11 mouse cellular contexts compared by ENCODE assay signal in the genomic region with DNA sequence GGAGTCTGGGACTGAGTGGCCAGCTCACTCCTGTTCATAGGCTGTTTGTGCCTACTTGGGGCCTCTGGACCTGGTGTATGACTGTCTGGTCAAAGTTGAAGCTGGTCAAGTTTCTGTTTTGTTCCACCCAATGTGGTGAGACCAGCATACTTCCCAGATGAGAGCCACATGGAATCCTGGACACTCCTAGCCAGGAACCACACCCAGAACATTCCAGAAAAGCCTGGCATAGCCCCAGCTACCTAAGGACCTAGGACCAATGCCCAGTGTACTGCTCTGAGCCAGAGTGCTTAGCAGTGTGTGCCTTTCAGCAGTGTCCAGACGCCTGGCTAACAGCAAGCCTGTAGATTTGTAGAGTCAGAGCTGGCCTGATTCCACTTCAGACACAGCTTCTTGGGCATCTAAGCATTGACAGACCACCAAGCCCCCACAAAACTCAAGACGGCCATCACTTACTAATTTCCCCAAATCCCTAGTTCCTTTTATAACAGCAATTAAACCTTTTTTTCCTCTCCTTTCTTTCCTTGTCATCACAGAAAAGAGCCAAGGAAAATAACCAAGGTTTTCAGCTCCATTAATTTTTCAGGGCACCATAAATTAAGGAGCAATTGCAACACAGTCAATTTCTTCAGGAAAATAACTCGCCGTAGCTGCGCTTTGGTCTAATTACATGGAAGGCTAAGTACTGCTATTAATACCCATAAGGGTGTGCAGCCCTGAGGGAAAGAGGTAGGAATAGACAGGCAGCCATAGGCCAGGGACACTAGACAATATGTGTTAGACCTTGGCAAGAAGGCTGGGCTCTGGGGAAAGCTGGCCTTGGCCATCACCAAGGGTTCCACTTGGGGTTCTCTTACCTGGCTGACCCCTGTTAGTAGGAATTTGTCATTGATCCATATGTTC.
A peak's percentile ranks its signal among the peaks of the same experiment; 100 is the strongest.
DNase-seq lines count a peak whose midpoint lies in the region; ATAC-seq and TF ChIP-seq lines count a peak whose summit lies in the region.
"Had no signal": no experiment of that assay in that cellular context is flagged by ENCODE, and none has a peak within 500 bp of the region (broad histone marks: within the 10 kb centered on the region; RNA-seq: fewer than 3 reads in every experiment).

No protein-coding gene starts in this region.

- H3K4me1 ChIP-seq in kidney, embryonic 15.5 days: peaks cover 14% of the 10 kb centered on the region
- peaks cover 24% of the 10 kb centered on the region for H3K4me1 ChIP-seq in olfactory bulb, adult 2 months (ENCODE audit: control insufficient read depth, insufficient read depth, low read length)
- H3K4me1 ChIP-seq: embryonic facial prominence, embryonic 13.5 days; liver, embryonic 15.5 days had no signal

- TF ChIP-seq CTCF in olfactory bulb, adult 2 months (IDR thresholded peaks at IDR 0.05; ENCODE audit: insufficient read depth, low read depth, low read length): no peak

- no peak overlapping the region for H3K9ac ChIP-seq in kidney, embryonic 15.5 days
- H3K9ac ChIP-seq: embryonic facial prominence, embryonic 13.5 days; liver, embryonic 15.5 days had no signal

- DNase-seq in ovary, postnatal 14 days (ENCODE audit: low spot score): peak; percentile 13
- no peak for DNase-seq in ovary, postnatal 10 days (ENCODE audit: low spot score)
- peak; percentile 32 to 55 for DNase-seq in gastrocnemius, postnatal 4 days (ENCODE audit: low spot score in 2 of 2)
- DNase-seq in layer of hippocampus, adult 18-20 months (ENCODE audit: low spot score in 2 of 2): no peak
- DNase-seq in natural killer cell, adult 2 months (ENCODE audit: low spot score in 2 of 2): no peak
- DNase-seq in frontal cortex, postnatal 25 days (ENCODE audit: low spot score in 2 of 2): no peak
- DNase-seq: right cerebral cortex, adult 18-20 months had no signal

- TF ChIP-seq POLR2A in olfactory bulb, adult 2 months (IDR thresholded peaks at IDR 0.05; ENCODE audit: insufficient read depth, low read depth, low read length): no peak

- H3K27ac ChIP-seq in kidney, embryonic 15.5 days: peak overlapping the region; percentile 42
- H3K27ac ChIP-seq in olfactory bulb, adult 2 months (ENCODE audit: insufficient read depth, low read depth, low read length): peak overlapping the region; percentile 28; the same call in 1 of the 2 replicates
- H3K27ac ChIP-seq: embryonic facial prominence, embryonic 13.5 days; liver, embryonic 15.5 days had no signal

- H3K4me3 ChIP-seq in kidney, embryonic 15.5 days (replicated peaks): no peak overlapping the region
- no peak overlapping the region for H3K4me3 ChIP-seq in olfactory bulb, adult 2 months (ENCODE audit: insufficient read depth, low read depth, low read length)
- H3K4me3 ChIP-seq: embryonic facial prominence, embryonic 13.5 days; liver, embryonic 15.5 days had no signal

- H3K9me3 ChIP-seq in kidney, embryonic 15.5 days (replicated peaks): no peaks in the 10 kb centered on the region
- H3K9me3 ChIP-seq: embryonic facial prominence, embryonic 13.5 days; liver, embryonic 15.5 days had no signal

- H3K4me2 ChIP-seq in kidney, embryonic 15.5 days: no peak overlapping the region
- H3K4me2 ChIP-seq: embryonic facial prominence, embryonic 13.5 days; liver, embryonic 15.5 days had no signal

- H3K36me3 ChIP-seq in kidney, embryonic 15.5 days: no peaks in the 10 kb centered on the region
- H3K36me3 ChIP-seq: embryonic facial prominence, embryonic 13.5 days; liver, embryonic 15.5 days had no signal

- WGBS in kidney, embryonic 15.5 days: 27% methylated on average over 5 of the region's 5 CpGs
- 35% methylated on average over 5 of the region's 5 CpGs for WGBS in olfactory bulb, adult 2 months

- peak; percentile 70; the same call in 1 of the 2 replicates for ATAC-seq in kidney, embryonic 15.5 days (replicated peaks; ENCODE audit: low FRiP score)

- peaks cover 27% of the 10 kb centered on the region for H3K27me3 ChIP-seq in kidney, embryonic 15.5 days
- H3K27me3 ChIP-seq: embryonic facial prominence, embryonic 13.5 days; liver, embryonic 15.5 days had no signal

Comparison
In these comparisons a context has a peak if more than half of its experiments do, and no peak if none do; other contexts are left out.
1. DNase-seq: peak in ovary, postnatal 14 days (single experiment) and gastrocnemius, postnatal 4 days (2 of 2); none in ovary, postnatal 10 days (single experiment), layer of hippocampus, adult 18-20 months (0 of 2), natural killer cell, adult 2 months (0 of 2) and frontal cortex, postnatal 25 days (0 of 2).